14 mouse cellular contexts compared by ENCODE assay signal in the genomic region with DNA sequence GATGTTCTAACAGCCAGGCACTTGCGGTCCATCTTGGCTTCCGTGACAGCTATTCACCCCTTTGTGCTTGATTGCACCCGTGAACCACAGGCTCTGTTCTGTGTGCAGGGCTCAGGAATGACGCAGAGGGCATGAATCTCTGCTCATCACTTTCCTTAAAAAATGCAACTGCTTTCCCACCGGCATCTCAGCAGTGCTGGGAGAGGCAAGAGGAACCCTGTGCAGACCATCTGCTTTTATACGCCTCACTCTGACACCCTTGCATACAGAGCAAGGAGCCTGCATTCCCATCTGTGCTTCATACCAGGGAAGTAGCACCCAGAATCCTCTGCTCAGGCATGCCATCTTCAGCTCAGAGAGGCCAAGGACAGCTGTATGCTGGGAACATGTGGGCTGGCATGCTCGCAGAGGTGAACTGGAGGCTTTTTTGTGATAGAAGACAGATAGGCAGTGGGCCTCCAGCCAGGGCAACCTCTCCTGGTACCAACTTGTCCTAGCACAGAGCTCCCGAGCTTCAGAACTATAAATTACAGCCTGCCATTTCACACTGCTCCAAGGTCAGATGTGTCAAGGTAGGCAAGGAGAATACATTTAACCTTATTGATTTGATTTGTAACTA.
DNase-seq lines count a peak whose midpoint lies in the region; ATAC-seq and TF ChIP-seq lines count a peak whose summit lies in the region.
"Had no signal": no experiment of that assay in that cellular context is flagged by ENCODE, and none has a peak within 500 bp of the region (broad histone marks: within the 10 kb centered on the region; RNA-seq: fewer than 3 reads in every experiment).

No protein-coding gene starts in this region.

- CTCF ChIA-PET in Patski (lab: Charles Lee) = interaction anchor here (1.0 to 1.6 kb wide), 3 partner anchors 9 to 175 kb away, joined by 3 to 4 read pairs (median 4); no protein-coding TSS in a partner anchor

- POLR2A ChIA-PET in Patski (lab: Charles Lee) = interaction anchor here (0.6 to 0.7 kb wide), 3 partner anchors 42 to 96 kb away, joined by 3 to 6 read pairs (median 4); no protein-coding TSS in a partner anchor

- H3K27me3 ChIP-seq in forebrain, embryonic 14.5 days (replicated peaks; ENCODE audit: control insufficient read depth, insufficient read depth, low read length) = no peaks in the 10 kb centered on the region
- 0 out of 2 replicates have a peak, but pooled peaks cover 3% of the 10 kb centered on the region for H3K27me3 ChIP-seq in forebrain, embryonic 12.5 days
- no peaks in the 10 kb centered on the region for H3K27me3 ChIP-seq in Patski
- no peaks in the 10 kb centered on the region for H3K27me3 ChIP-seq in embryonic facial prominence, embryonic 10.5 days (replicated peaks; ENCODE audit: low read depth, poor library complexity, severe bottlenecking)
- H3K27me3 ChIP-seq: kidney, embryonic 15.5 days; midbrain, embryonic 12.5 days had no signal

- no peak overlapping the region for H3K9ac ChIP-seq in forebrain, embryonic 14.5 days (ENCODE audit: low read length)
- H3K9ac ChIP-seq in forebrain, embryonic 12.5 days = no peak overlapping the region
- H3K9ac ChIP-seq: kidney, embryonic 15.5 days; limb, embryonic 12.5 days; midbrain, embryonic 12.5 days had no signal

- peaks cover 2% of the 10 kb centered on the region; the same call in 1 of the 2 replicates for H3K4me1 ChIP-seq in forebrain, embryonic 14.5 days (ENCODE audit: control insufficient read depth, insufficient read depth, low read length)
- peaks cover 10% of the 10 kb centered on the region; the same call in 1 of the 2 replicates for H3K4me1 ChIP-seq in forebrain, embryonic 12.5 days
- peaks cover 20% of the 10 kb centered on the region for H3K4me1 ChIP-seq in embryonic facial prominence, embryonic 10.5 days

- H3K4me3 ChIP-seq in forebrain, embryonic 14.5 days (ENCODE audit: low read depth, low read length) = no peak overlapping the region
- no peak overlapping the region for H3K4me3 ChIP-seq in forebrain, embryonic 12.5 days (replicated peaks)
- no peak overlapping the region for H3K4me3 ChIP-seq in embryonic facial prominence, embryonic 10.5 days
- H3K4me3 ChIP-seq: kidney, embryonic 15.5 days; limb, embryonic 12.5 days; midbrain, embryonic 12.5 days had no signal

- intact Hi-C loops in left cerebral cortex, postnatal 14 days (cut with DNase I) = loop anchor here (10.0 kb wide), 1 partner anchor 261 kb away; no protein-coding TSS in a partner anchor
- intact Hi-C loops in left cerebral cortex, postnatal 4 days (cut with DNase I) = no loop called here

- H3K27ac ChIP-seq in forebrain, embryonic 14.5 days (ENCODE audit: low read depth, low read length) = no peak overlapping the region
- no peak overlapping the region for H3K27ac ChIP-seq in forebrain, embryonic 12.5 days
- H3K27ac ChIP-seq in embryonic facial prominence, embryonic 10.5 days (replicated peaks) = 0 out of 2 replicates have a peak overlapping the region, but pooled peaks have one; percentile 52
- H3K27ac ChIP-seq: kidney, embryonic 15.5 days; limb, embryonic 12.5 days; midbrain, embryonic 12.5 days had no signal

- no peaks in the 10 kb centered on the region for H3K36me3 ChIP-seq in forebrain, embryonic 14.5 days (ENCODE audit: control insufficient read depth, insufficient read depth, low read length)
- no peaks in the 10 kb centered on the region for H3K36me3 ChIP-seq in forebrain, embryonic 12.5 days (replicated peaks)
- H3K36me3 ChIP-seq in embryonic facial prominence, embryonic 10.5 days (replicated peaks) = no peaks in the 10 kb centered on the region
- H3K36me3 ChIP-seq: kidney, embryonic 15.5 days; limb, embryonic 12.5 days; midbrain, embryonic 12.5 days had no signal

- TF ChIP-seq CTCF in Patski (IDR thresholded peaks at IDR 0.05) = no peak

- peak; percentile 55; the same call in 1 of the 2 replicates for ATAC-seq in forebrain, embryonic 14.5 days
- no peak for ATAC-seq in forebrain, embryonic 12.5 days (ENCODE audit: low FRiP score)
- ATAC-seq in Patski = peak; percentile 77

- 83% methylated on average over 8 of the region's 8 CpGs for WGBS in forebrain, embryonic 14.5 days
- 81% methylated on average over 8 of the region's 8 CpGs for WGBS in forebrain, embryonic 12.5 days
- WGBS in embryonic facial prominence, embryonic 10.5 days = 86% methylated on average over 8 of the region's 8 CpGs

- H3K4me2 ChIP-seq in forebrain, embryonic 14.5 days (ENCODE audit: low read length) = no peak overlapping the region
- H3K4me2 ChIP-seq in forebrain, embryonic 12.5 days = no peak overlapping the region
- H3K4me2 ChIP-seq: kidney, embryonic 15.5 days; limb, embryonic 12.5 days; midbrain, embryonic 12.5 days had no signal

- in situ Hi-C loops in Patski (cut with MboI; ENCODE audit: low pct_unique_long_range_greater_than_20kb) = loop anchor here (5.0 kb wide), 1 partner anchor 42 kb away; no protein-coding TSS in a partner anchor

- DNase-seq in forebrain, embryonic 14.5 days (ENCODE audit: low spot score) = peak; percentile 56
- DNase-seq in left cerebral cortex, postnatal 14 days (ENCODE audit: low spot score in 2 of 2) = peak; percentile 28 to 39
- DNase-seq in left cerebral cortex, postnatal 4 days = no peak
- peak; percentile 77 for DNase-seq in Patski (ENCODE audit: low read depth, low spot score)
- no peak for DNase-seq in embryonic facial prominence, embryonic 10.5 days (ENCODE audit: low spot score)
- DNase-seq in thymus, postnatal 25 days = no peak
- DNase-seq in gastrocnemius, adult 18-20 months (ENCODE audit: low spot score) = no peak
- DNase-seq: cerebellum, adult 2 months; lung, postnatal 36 days; thymus, postnatal 4 days had no signal

- H3K9me3 ChIP-seq in forebrain, embryonic 14.5 days (replicated peaks; ENCODE audit: control insufficient read depth, low read length) = no peaks in the 10 kb centered on the region
- H3K9me3 ChIP-seq in forebrain, embryonic 12.5 days = 0 out of 2 replicates have a peak, but pooled peaks cover 5% of the 10 kb centered on the region
- peaks cover 9% of the 10 kb centered on the region; the same call in 1 of the 2 replicates for H3K9me3 ChIP-seq in embryonic facial prominence, embryonic 10.5 days
- H3K9me3 ChIP-seq: kidney, embryonic 15.5 days; limb, embryonic 12.5 days; midbrain, embryonic 12.5 days had no signal

Comparison
In these comparisons a context has a peak if more than half of its experiments do, and no peak if none do; other contexts are left out.
1. DNase-seq: peak in forebrain, embryonic 14.5 days (single experiment), left cerebral cortex, postnatal 14 days (2 of 2) and Patski (single experiment); none in left cerebral cortex, postnatal 4 days (single experiment), embryonic facial prominence, embryonic 10.5 days (single experiment), thymus, postnatal 25 days (single experiment) and gastrocnemius, adult 18-20 months (single experiment).